In genomic region chr2:168273387-168273786, GRCm38 (mm10) we compare ENCODE assay signal across 22 mouse cellular contexts. TPM values are rescaled to one million over a fixed set of nuclear protein-coding genes. Genes with fewer than 3 reads are reported as not detected.
DNase-seq lines count a peak whose midpoint lies in the region; ATAC-seq lines count a peak whose summit lies in the region.
"Had no signal": no experiment of that assay in that cellular context is flagged by ENCODE, and none has a peak within 500 bp of the region (broad histone marks: within the 10 kb centered on the region; RNA-seq: fewer than 3 reads in every experiment).

No protein-coding gene starts in this region.

- H3K4me3 ChIP-seq in heart, embryonic 12.5 days = no peak overlapping the region
- no peak overlapping the region for H3K4me3 ChIP-seq in midbrain, embryonic 13.5 days (replicated peaks)
- H3K4me3 ChIP-seq in midbrain, embryonic 10.5 days = no peak overlapping the region
- H3K4me3 ChIP-seq: embryonic facial prominence, embryonic 15.5 days; forebrain, embryonic 12.5 days; limb, embryonic 15.5 days; lung, embryonic 15.5 days; neural tube, embryonic 13.5 days had no signal

- no peak for ATAC-seq in heart, embryonic 12.5 days (ENCODE audit: insufficient number of reproducible peaks, low FRiP score)
- no peak for ATAC-seq in midbrain, embryonic 13.5 days
- ATAC-seq in hematopoietic stem cell, adult 5-6 weeks (replicated peaks in 1 of 2; ENCODE audit: insufficient read depth in 1 of 2, low FRiP score in 2 of 2, low TSS enrichment in 1 of 2, low read depth in 1 of 2, poor library complexity in 2 of 2, severe bottlenecking in 2 of 2) = peak; percentile 73 to 75
- ATAC-seq: hindbrain, embryonic 16.5 days had no signal

- peaks cover 100% of the 10 kb centered on the region for H3K27me3 ChIP-seq in heart, embryonic 12.5 days (replicated peaks)
- H3K27me3 ChIP-seq in midbrain, embryonic 13.5 days = peaks cover 25% of the 10 kb centered on the region; the same call in 1 of the 2 replicates
- peaks cover 45% of the 10 kb centered on the region for H3K27me3 ChIP-seq in midbrain, embryonic 10.5 days (ENCODE audit: low read depth, poor library complexity, severe bottlenecking)

- no peak for DNase-seq in heart, adult 9 months (ENCODE audit: low spot score in 2 of 2)
- no peak for DNase-seq in midbrain, embryonic 10.5 days (ENCODE audit: low spot score)
- DNase-seq in cerebellum, postnatal 25 days = no peak
- DNase-seq in kidney, adult 11 months = no peak
- DNase-seq: adrenal gland, postnatal 36 days; B cell, adult 2 months; cerebellum, adult 9-10 months; heart, postnatal 36 days; kidney, adult 8-10 months; kidney, postnatal 25 days; thymus, postnatal 25 days had no signal

- no peaks in the 10 kb centered on the region for H3K4me1 ChIP-seq in heart, embryonic 12.5 days (replicated peaks)
- H3K4me1 ChIP-seq in midbrain, embryonic 13.5 days (replicated peaks) = no peaks in the 10 kb centered on the region; the same call in 1 of the 2 replicates
- peaks cover 31% of the 10 kb centered on the region for H3K4me1 ChIP-seq in midbrain, embryonic 10.5 days
- H3K4me1 ChIP-seq: lung, embryonic 15.5 days; neural tube, embryonic 13.5 days had no signal

- peak overlapping the region; percentile 4; the same call in 1 of the 2 replicates for H3K4me2 ChIP-seq in heart, embryonic 12.5 days
- no peak overlapping the region for H3K4me2 ChIP-seq in midbrain, embryonic 13.5 days (replicated peaks)
- H3K4me2 ChIP-seq: embryonic facial prominence, embryonic 15.5 days; forebrain, embryonic 12.5 days; limb, embryonic 15.5 days; lung, embryonic 15.5 days; neural tube, embryonic 13.5 days had no signal

- H3K36me3 ChIP-seq in heart, embryonic 12.5 days = no peaks in the 10 kb centered on the region
- no peaks in the 10 kb centered on the region for H3K36me3 ChIP-seq in midbrain, embryonic 13.5 days
- H3K36me3 ChIP-seq in midbrain, embryonic 10.5 days = peaks cover 7% of the 10 kb centered on the region
- H3K36me3 ChIP-seq: embryonic facial prominence, embryonic 15.5 days; forebrain, embryonic 12.5 days; limb, embryonic 15.5 days; lung, embryonic 15.5 days; neural tube, embryonic 13.5 days had no signal

- 0 out of 2 replicates have a peak, but pooled peaks cover 10% of the 10 kb centered on the region for H3K9me3 ChIP-seq in heart, embryonic 12.5 days (replicated peaks)
- no peaks in the 10 kb centered on the region for H3K9me3 ChIP-seq in midbrain, embryonic 13.5 days
- no peaks in the 10 kb centered on the region for H3K9me3 ChIP-seq in midbrain, embryonic 10.5 days (replicated peaks)
- H3K9me3 ChIP-seq: embryonic facial prominence, embryonic 15.5 days; forebrain, embryonic 12.5 days; limb, embryonic 15.5 days; lung, embryonic 15.5 days; neural tube, embryonic 13.5 days had no signal

- WGBS in heart, embryonic 12.5 days = 22% methylated on average over 9 of the region's 9 CpGs
- 46% methylated on average over 9 of the region's 9 CpGs for WGBS in midbrain, embryonic 13.5 days
- WGBS in midbrain, embryonic 10.5 days = 46% methylated on average over 9 of the region's 9 CpGs

- H3K9ac ChIP-seq in heart, embryonic 12.5 days = no peak overlapping the region
- 0 out of 2 replicates have a peak overlapping the region, but pooled peaks have one; percentile 6 for H3K9ac ChIP-seq in midbrain, embryonic 13.5 days (replicated peaks)
- H3K9ac ChIP-seq: embryonic facial prominence, embryonic 15.5 days; forebrain, embryonic 12.5 days; limb, embryonic 15.5 days; lung, embryonic 15.5 days; neural tube, embryonic 13.5 days had no signal

- no peak overlapping the region for H3K27ac ChIP-seq in heart, embryonic 12.5 days (ENCODE audit: poor library complexity, severe bottlenecking)
- H3K27ac ChIP-seq in midbrain, embryonic 13.5 days = no peak overlapping the region
- no peak overlapping the region; the same call in 1 of the 2 replicates for H3K27ac ChIP-seq in midbrain, embryonic 10.5 days (replicated peaks)
- H3K27ac ChIP-seq: embryonic facial prominence, embryonic 15.5 days; forebrain, embryonic 12.5 days; limb, embryonic 15.5 days; lung, embryonic 15.5 days; macrophage; neural tube, embryonic 13.5 days had no signal

RNA-seq across cellular contexts. Expression of gene Kcng1, which starts 8.1 kb away (rescaled TPM):
- 2.1 and 2.7 TPM in 2 replicates for polyA plus RNA-seq in heart, embryonic 12.5 days (2016; fragmentation: Nextera tagmentation; extraction: Ambion mirVana)
- 2.6 and 3.9 TPM in 2 replicates for polyA plus RNA-seq in midbrain, embryonic 13.5 days (2015; fragmentation: Nextera tagmentation; extraction: Ambion mirVana)
- 4.2 and 4.4 TPM in 2 replicates for polyA plus RNA-seq in midbrain, embryonic 10.5 days (2016; fragmentation: Nextera tagmentation; extraction: Ambion mirVana)
- total RNA-seq in hematopoietic stem cell, adult 5-6 weeks (2017) = 0.74 and 1.0 TPM in 2 replicates
- total RNA-seq: adrenal gland, postnatal 36 days; monocyte, adult 5-6 weeks had no signal
- polyA plus RNA-seq: macrophage had no signal

RNA-seq across cellular contexts. Expression of gene Mocs3, which starts 43.0 kb away (rescaled TPM):
- 6.5 and 7.0 TPM in 2 replicates for polyA plus RNA-seq in heart, embryonic 12.5 days (2016; fragmentation: Nextera tagmentation; extraction: Ambion mirVana)
- polyA plus RNA-seq in midbrain, embryonic 13.5 days (2015; fragmentation: Nextera tagmentation; extraction: Ambion mirVana) = 6.0 and 8.7 TPM in 2 replicates
- polyA plus RNA-seq in midbrain, embryonic 10.5 days (2016; fragmentation: Nextera tagmentation; extraction: Ambion mirVana) = 6.9 and 7.0 TPM in 2 replicates
- 2.5 and 5.1 TPM in 2 replicates for total RNA-seq in hematopoietic stem cell, adult 5-6 weeks (2017)

RNA-seq across cellular contexts. Expression of gene Dpm1, which starts 43.0 kb away (rescaled TPM):
- 96.2 and 101 TPM in 2 replicates for polyA plus RNA-seq in heart, embryonic 12.5 days (2016; fragmentation: Nextera tagmentation; extraction: Ambion mirVana)
- 68.0 and 71.8 TPM in 2 replicates for polyA plus RNA-seq in midbrain, embryonic 13.5 days (2015; fragmentation: Nextera tagmentation; extraction: Ambion mirVana)
- 86.0 and 88.9 TPM in 2 replicates for polyA plus RNA-seq in midbrain, embryonic 10.5 days (2016; fragmentation: Nextera tagmentation; extraction: Ambion mirVana)
- total RNA-seq in hematopoietic stem cell, adult 5-6 weeks (2017) = 52.0 and 66.1 TPM in 2 replicates

RNA-seq across cellular contexts. Expression of gene Gm20716, which starts 43.2 kb away (rescaled TPM):
- polyA plus RNA-seq in heart, embryonic 12.5 days (2016; fragmentation: Nextera tagmentation; extraction: Ambion mirVana) = 15.0 and 15.5 TPM in 2 replicates
- 29.1 and 29.4 TPM in 2 replicates for polyA plus RNA-seq in midbrain, embryonic 13.5 days (2015; fragmentation: Nextera tagmentation; extraction: Ambion mirVana)
- 17.2 and 18.1 TPM in 2 replicates for polyA plus RNA-seq in midbrain, embryonic 10.5 days (2016; fragmentation: Nextera tagmentation; extraction: Ambion mirVana)
- 54.6 and 68.7 TPM in 2 replicates for total RNA-seq in hematopoietic stem cell, adult 5-6 weeks (2017)

Comparison
In these comparisons a context has a peak if more than half of its experiments do, and no peak if none do; other contexts are left out.
1. ATAC-seq: peak in hematopoietic stem cell, adult 5-6 weeks (2 of 2); none in heart, embryonic 12.5 days (single experiment) and midbrain, embryonic 13.5 days (single experiment).